Mouse (Mus musculus) mouse embryonic stem cell (cell line): ENCODE measurements around the gene Glis1.
"Not testable (repeated sequence)": the region's sequence is repeated elsewhere in the genome, so short reads cannot be mapped to it uniquely, and the experiment has no call there.

ENCODE experiments used
- in situ Hi-C, 2 experiments: fragments of 300-500 bp; cut with MboI; formaldehyde crosslinking; loops; 1 replicate in 1 of 2; 3 replicates in 1 of 2; pipeline ENCODE4 v1.14.3; 2019 to 2020; ENCODE audit warnings: low sequenced_read_pairs in 2 of 2, low pct_unique_long_range_greater_than_20kb in 1 of 2, mixed read lengths in 1 of 2; ENCODE audit not compliant: unreplicated experiment in 1 of 2

The Glis1 gene

GRCm38 (mm10) chr4:107597898-107598580 is 163.6 kb downstream of the Glis1 start:
- in situ Hi-C loops: no loop called here

GRCm38 (mm10) chr4:107598581-107598958 is 164.2 kb downstream of the Glis1 start:
- in situ Hi-C loops: not testable (repeated sequence)

GRCm38 (mm10) chr4:107602284-107602683 is 167.9 kb downstream of the Glis1 start:
- in situ Hi-C loops: no loop called here

GRCm38 (mm10) chr4:107602787-107603186 is 168.4 kb downstream of the Glis1 start:
- in situ Hi-C loops: no loop called here

- in situ Hi-C loops: no loop called here
Observed at GRCm38 (mm10) chr4:107603208-107603607, 168.8 kb downstream of the Glis1 start.

- in situ Hi-C loops: no loop called here
Observed at GRCm38 (mm10) chr4:107605964-107606602, 171.7 kb downstream of the Glis1 start.

GRCm38 (mm10) chr4:107609775-107610174 is 175.4 kb downstream of the Glis1 start:
- in situ Hi-C loops: no loop called here

- in situ Hi-C loops: no loop called here
Observed at GRCm38 (mm10) chr4:107611888-107612650, 177.7 kb downstream of the Glis1 start.

GRCm38 (mm10) chr4:107617596-107618230 is 183.3 kb downstream of the Glis1 start:
- in situ Hi-C loops: no loop called here

GRCm38 (mm10) chr4:107619487-107619886 is 185.1 kb downstream of the Glis1 start:
- in situ Hi-C loops: no loop called here

- in situ Hi-C loops: no loop called here
Observed at GRCm38 (mm10) chr4:107621366-107621765, 187.0 kb downstream of the Glis1 start.

- in situ Hi-C loops: no loop called here
Observed at GRCm38 (mm10) chr4:107622296-107622695, 187.9 kb downstream of the Glis1 start.

- in situ Hi-C loops: no loop called here
Observed at GRCm38 (mm10) chr4:107623916-107624315, 189.5 kb downstream of the Glis1 start.

- in situ Hi-C loops: no loop called here
Observed at GRCm38 (mm10) chr4:107624951-107625350, 190.6 kb downstream of the Glis1 start.

- in situ Hi-C loops: no loop called here
Observed at GRCm38 (mm10) chr4:107628226-107628625, 193.8 kb downstream of the Glis1 start.

- in situ Hi-C loops: no loop called here
Observed at GRCm38 (mm10) chr4:107628921-107629411, 194.6 kb downstream of the Glis1 start.

GRCm38 (mm10) chr4:107634631-107635030 is 200.2 kb downstream of the Glis1 start:
- in situ Hi-C loops: no loop called here

GRCm38 (mm10) chr4:107636099-107636498 is 201.7 kb downstream of the Glis1 start:
- in situ Hi-C loops: no loop called here

GRCm38 (mm10) chr4:107637670-107638069 is 203.3 kb downstream of the Glis1 start:
- in situ Hi-C loops: no loop called here
